Mouse (Mus musculus) intestine, embryonic 15.5 days (tissue): ENCODE measurements at regions not wholly inside any gene's neighbourhood (a gene's known extent, or its start where the extent isn't known, plus 50 kb on each side); places are given as distances from the start of the nearest gene placed in this dataset.
"Not testable (repeated sequence)": the region's sequence is repeated elsewhere in the genome, so short reads cannot be mapped to it uniquely, and the experiment has no call there.

Experiments used
- ATAC-seq: fragments of 200-750 bp; cut with Nextera tagmentation; 2 replicates; pipeline ENCODE4 v1.8.0; 2017; ENCODE audit warnings: moderate TSS enrichment, moderate library complexity
- H3K27ac ChIP-seq: fragments of 300-500 bp; sonication (generic); 2 replicates; pipeline ENCODE4 v1.5.1; 2015; ENCODE audit warnings: mild to moderate bottlenecking, inconsistent platforms
- H3K27me3 ChIP-seq: fragments of 300-500 bp; sonication (generic); replicated peaks from 2 replicates; pipeline ENCODE4 v1.6.1; 2015; ENCODE audit warnings: inconsistent platforms
- H3K36me3 ChIP-seq: fragments of 300-500 bp; sonication (generic); 2 replicates; pipeline ENCODE4 v1.6.1; 2015; ENCODE audit warnings: inconsistent platforms
- H3K4me1 ChIP-seq: fragments of 300-500 bp; sonication (generic); replicated peaks from 2 replicates; pipeline ENCODE4 v1.6.1; 2015; ENCODE audit warnings: inconsistent platforms
- H3K4me2 ChIP-seq: fragments of 300-500 bp; sonication (generic); replicated peaks from 2 replicates; pipeline ENCODE4 v1.6.1; 2015; ENCODE audit warnings: mild to moderate bottlenecking, inconsistent platforms
- H3K4me3 ChIP-seq: fragments of 300-500 bp; sonication (generic); replicated peaks from 2 replicates; pipeline ENCODE4 v1.5.1; 2015; ENCODE audit warnings: inconsistent platforms
- H3K9ac ChIP-seq: fragments of 300-500 bp; sonication (generic); 2 replicates; pipeline ENCODE4 v1.6.1; 2015; ENCODE audit warnings: inconsistent platforms
- H3K9me3 ChIP-seq: fragments of 300-500 bp; sonication (generic); 2 replicates; pipeline ENCODE4 v1.6.1; 2016; ENCODE audit warnings: inconsistent platforms
- WGBS: fragments of 180-500 bp; shearing (Covaris S2); methylation state at CpG from one replicate; pipeline ENCODE4 v1.1.7; 2015; 5-methylcytosine and 5-hydroxymethylcytosine counted together

GRCm38 (mm10) chr12:104637046-104638032 lies 114.4 kb downstream of the Dicer1 start:
- Histone ChIP-seq H3K9ac (no peak overlapping the region), H3K9me3 (no peaks in the 10 kb centered on the region), H3K36me3 (no peaks in the 10 kb centered on the region), H3K4me1 (0 out of 2 replicates have a peak, but pooled peaks cover 8% of the 10 kb centered on the region), H3K27ac (no peak overlapping the region), H3K4me3 (no peak overlapping the region), H3K27me3 (peaks cover 13% of the 10 kb centered on the region), H3K4me2 (peak overlapping the region; percentile 22; the same call in 1 of the 2 replicates)
- 10% methylated on average over 33 of the region's 33 CpGs for WGBS
- ATAC-seq: no peak

- Histone ChIP-seq H3K4me1 (0 out of 2 replicates have a peak, but pooled peaks cover 8% of the 10 kb centered on the region), H3K4me2 (no peak overlapping the region), H3K9me3 (no peaks in the 10 kb centered on the region), H3K27me3 (peaks cover 13% of the 10 kb centered on the region), H3K27ac (no peak overlapping the region), H3K9ac (no peak overlapping the region), H3K4me3 (no peak overlapping the region), H3K36me3 (no peaks in the 10 kb centered on the region)
- no peak for ATAC-seq
- 59% methylated on average over 12 of the region's 12 CpGs for WGBS
Measured at GRCm38 (mm10) chr12:104636474-104636873, 115.3 kb downstream of the Dicer1 start.

- H3K36me3 ChIP-seq: no peaks in the 10 kb centered on the region
- no peak overlapping the region for H3K4me2 ChIP-seq
- no peak for ATAC-seq
- no peaks in the 10 kb centered on the region for H3K9me3 ChIP-seq
- peaks cover 13% of the 10 kb centered on the region for H3K27me3 ChIP-seq
- H3K4me1 ChIP-seq: 0 out of 2 replicates have a peak, but pooled peaks cover 8% of the 10 kb centered on the region
- WGBS: 51% methylated on average over 10 of the region's 10 CpGs
- no peak overlapping the region for H3K4me3 ChIP-seq
- H3K27ac ChIP-seq: no peak overlapping the region
- no peak overlapping the region for H3K9ac ChIP-seq
Measured at GRCm38 (mm10) chr12:104634818-104635217, 116.9 kb downstream of the Dicer1 start.

GRCm38 (mm10) chr12:104630590-104630989 lies 121.2 kb downstream of the Dicer1 start:
- H3K27ac ChIP-seq: no peak overlapping the region
- H3K4me1 ChIP-seq: no peaks in the 10 kb centered on the region
- H3K9ac ChIP-seq: no peak overlapping the region
- H3K9me3 ChIP-seq: no peaks in the 10 kb centered on the region
- no peak overlapping the region for H3K4me2 ChIP-seq
- no peaks in the 10 kb centered on the region for H3K36me3 ChIP-seq
- no peak overlapping the region for H3K4me3 ChIP-seq
- WGBS: 87% methylated on average over 3 of the region's 3 CpGs
- no peaks in the 10 kb centered on the region for H3K27me3 ChIP-seq
- ATAC-seq: no peak

GRCm38 (mm10) chr12:104629449-104629848 lies 122.3 kb downstream of the Dicer1 start:
- WGBS: 77% methylated on average over 2 of the region's 2 CpGs
- ATAC-seq: no peak
- Histone ChIP-seq H3K4me1 (no peaks in the 10 kb centered on the region), H3K27me3 (no peaks in the 10 kb centered on the region), H3K4me2 (no peak overlapping the region), H3K9me3 (no peaks in the 10 kb centered on the region), H3K9ac (no peak overlapping the region), H3K4me3 (no peak overlapping the region), H3K36me3 (no peaks in the 10 kb centered on the region), H3K27ac (no peak overlapping the region)

GRCm38 (mm10) chr12:104626054-104626453 lies 125.7 kb downstream of the Dicer1 start:
- no peaks in the 10 kb centered on the region for H3K36me3 ChIP-seq
- H3K9me3 ChIP-seq: no peaks in the 10 kb centered on the region
- H3K27me3 ChIP-seq: no peaks in the 10 kb centered on the region
- no peak overlapping the region for H3K4me2 ChIP-seq
- no peak overlapping the region for H3K4me3 ChIP-seq
- no peaks in the 10 kb centered on the region for H3K4me1 ChIP-seq
- H3K9ac ChIP-seq: no peak overlapping the region
- WGBS: 86% methylated on average over 5 of the region's 5 CpGs
- H3K27ac ChIP-seq: no peak overlapping the region
- ATAC-seq: no peak

- WGBS: 53% methylated on average over 7 of the region's 7 CpGs
- Histone ChIP-seq H3K4me3 (no peak overlapping the region), H3K27ac (no peak overlapping the region), H3K4me1 (no peaks in the 10 kb centered on the region), H3K4me2 (no peak overlapping the region), H3K9ac (no peak overlapping the region), H3K9me3 (no peaks in the 10 kb centered on the region), H3K36me3 (no peaks in the 10 kb centered on the region), H3K27me3 (no peaks in the 10 kb centered on the region)
- no peak for ATAC-seq
Measured at GRCm38 (mm10) chr12:104623896-104624685, 127.7 kb downstream of the Dicer1 start.

GRCm38 (mm10) chr12:104617111-104617725 lies 134.5 kb downstream of the Dicer1 start:
- 13% methylated on average over 17 of the region's 17 CpGs for WGBS
- ATAC-seq: peak; percentile 82
- Histone ChIP-seq H3K36me3 (no peaks in the 10 kb centered on the region), H3K4me2 (peak overlapping the region; percentile 35), H3K27me3 (no peaks in the 10 kb centered on the region), H3K9me3 (no peaks in the 10 kb centered on the region), H3K27ac (no peak overlapping the region), H3K9ac (no peak overlapping the region), H3K4me3 (peak overlapping the region; percentile 2; the same call in 1 of the 2 replicates), H3K4me1 (no peaks in the 10 kb centered on the region)

- no peak overlapping the region for H3K4me2 ChIP-seq
- no peak overlapping the region for H3K4me3 ChIP-seq
Measured at GRCm38 (mm10) chr12:104614240-104614639, 137.5 kb downstream of the Dicer1 start.

GRCm38 (mm10) chr12:104609767-104610166 lies 136.6 kb upstream of the Gsc start:
- Histone ChIP-seq H3K4me1 (0 out of 2 replicates have a peak, but pooled peaks cover 2% of the 10 kb centered on the region), H3K9me3 (no peaks in the 10 kb centered on the region), H3K4me2 (no peak overlapping the region), H3K4me3 (no peak overlapping the region), H3K36me3 (no peaks in the 10 kb centered on the region), H3K27ac (no peak overlapping the region), H3K9ac (no peak overlapping the region), H3K27me3 (no peaks in the 10 kb centered on the region)
- no peak for ATAC-seq
- 69% methylated on average over 19 of the region's 19 CpGs for WGBS

More at GRCm38 (mm10) chr12:104614240-104614639, 137.5 kb downstream of the Dicer1 start:
- ATAC-seq: no peak
- H3K9me3 ChIP-seq: no peaks in the 10 kb centered on the region
- WGBS: 59% methylated on average over 8 of the region's 8 CpGs
- H3K27ac ChIP-seq: no peak overlapping the region
- no peaks in the 10 kb centered on the region for H3K27me3 ChIP-seq
- H3K4me1 ChIP-seq: no peaks in the 10 kb centered on the region
- H3K36me3 ChIP-seq: no peaks in the 10 kb centered on the region
- no peak overlapping the region for H3K9ac ChIP-seq

- not testable (repeated sequence) for H3K36me3 ChIP-seq, H3K4me3 ChIP-seq, H3K4me2 ChIP-seq, ATAC-seq, H3K27ac ChIP-seq, H3K4me1 ChIP-seq, H3K27me3 ChIP-seq, H3K9me3 ChIP-seq, H3K9ac ChIP-seq
- 75% methylated on average over 4 of the region's 4 CpGs for WGBS
Measured at GRCm38 (mm10) chr12:104608956-104609355, 135.8 kb upstream of the Gsc start.

- Histone ChIP-seq H3K36me3 (no peaks in the 10 kb centered on the region), H3K4me2 (no peak overlapping the region), H3K9ac (no peak overlapping the region), H3K27ac (no peak overlapping the region), H3K4me3 (no peak overlapping the region), H3K4me1 (0 out of 2 replicates have a peak, but pooled peaks cover 2% of the 10 kb centered on the region), H3K9me3 (no peaks in the 10 kb centered on the region), H3K27me3 (no peaks in the 10 kb centered on the region)
- ATAC-seq: no peak
- 89% methylated on average over 5 of the region's 5 CpGs for WGBS
Measured at GRCm38 (mm10) chr12:104607410-104607809, 134.3 kb upstream of the Gsc start.
